Mouse (Mus musculus) skeletal muscle tissue, adult 2 months (tissue): Measurements from ENCODE around the gene Zfp867.

Experiments
- DNase-seq: peaks from one replicate; pipeline ENCODE4 v3.0.0-alpha.2; 2012; ENCODE audit warnings: low read depth, low spot score

Zfp867 gene

DNA sequence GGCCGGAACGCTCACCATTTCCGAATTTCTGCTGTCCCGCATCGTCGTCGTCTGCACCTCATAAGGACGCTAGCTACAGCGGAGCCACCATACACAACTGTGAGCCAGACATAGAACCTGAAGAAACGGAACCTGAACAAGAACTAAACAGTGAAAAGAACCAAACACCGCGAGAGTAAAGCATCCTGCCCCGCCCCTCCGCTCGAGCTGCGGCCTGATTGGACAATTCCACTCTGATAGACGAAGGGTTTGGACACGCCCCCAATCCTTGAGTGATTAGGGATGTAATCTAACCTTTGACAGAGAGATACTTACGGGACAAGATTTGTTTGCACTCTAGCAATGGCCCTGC, at the start of gene Zfp867:
Zfp867 (minus strand) TSS at position 149 of the 352 bp plus-strand sequence.
- peak; percentile 70 for DNase-seq

GRCm38 (mm10) chr11:59519741-59520495, 47.6 kb upstream of the Zfp867 start:
- DNase-seq, result no peak

- no peak for DNase-seq
Observed at GRCm38 (mm10) chr11:59518226-59518625, 46.0 kb upstream of the Zfp867 start.

- no peak for DNase-seq
Observed at GRCm38 (mm10) chr11:59517441-59517840, 45.2 kb upstream of the Zfp867 start.

GRCm38 (mm10) chr11:59514789-59515188, 42.5 kb upstream of the Zfp867 start:
- DNase-seq, result no peak

- no peak for DNase-seq
Observed at GRCm38 (mm10) chr11:59514381-59514780, 42.1 kb upstream of the Zfp867 start.

DNA sequence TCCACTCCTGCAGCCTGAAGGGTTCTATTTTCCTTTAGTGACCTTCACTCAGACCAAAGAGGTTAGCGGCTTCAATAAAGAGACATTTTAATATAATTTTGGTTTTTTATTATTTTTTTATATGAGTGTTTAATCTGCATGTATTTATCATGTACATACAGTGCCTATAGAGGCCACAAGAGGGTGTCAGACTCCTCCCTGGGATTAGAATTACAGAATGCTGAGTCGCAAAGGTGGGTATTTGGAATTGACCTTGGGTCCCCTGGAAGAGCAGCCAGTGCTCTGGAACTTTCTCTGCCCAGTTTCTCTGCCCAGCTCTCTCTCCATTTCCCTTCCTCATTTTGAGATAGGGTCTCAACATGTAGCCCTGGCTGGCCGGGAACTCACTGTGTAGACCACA, 41.3 kb upstream of the Zfp867 start:
- DNase-seq, result no peak

- no peak for DNase-seq
Observed at GRCm38 (mm10) chr11:59512733-59513132, 40.5 kb upstream of the Zfp867 start.

DNA sequence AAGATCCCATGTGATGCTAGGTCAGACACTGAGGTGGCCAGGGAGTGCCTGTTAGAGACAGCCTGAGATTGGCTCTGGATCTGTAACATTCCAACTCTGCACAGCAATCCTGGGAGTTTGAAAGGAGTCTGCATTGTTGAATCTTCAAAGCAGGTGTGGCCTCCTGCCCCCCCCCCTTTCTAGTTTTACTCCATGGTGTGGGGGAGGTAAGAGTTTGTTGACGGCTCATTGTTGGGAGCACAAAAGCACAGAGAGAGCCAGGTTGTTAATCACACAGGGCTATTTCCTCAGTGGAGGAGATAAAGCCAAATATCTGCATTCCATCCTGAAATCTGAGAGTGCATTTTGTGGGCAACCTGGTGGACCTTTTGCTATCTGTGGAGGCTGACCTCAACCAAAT, 39.3 kb upstream of the Zfp867 start:
- DNase-seq, result no peak

DNA sequence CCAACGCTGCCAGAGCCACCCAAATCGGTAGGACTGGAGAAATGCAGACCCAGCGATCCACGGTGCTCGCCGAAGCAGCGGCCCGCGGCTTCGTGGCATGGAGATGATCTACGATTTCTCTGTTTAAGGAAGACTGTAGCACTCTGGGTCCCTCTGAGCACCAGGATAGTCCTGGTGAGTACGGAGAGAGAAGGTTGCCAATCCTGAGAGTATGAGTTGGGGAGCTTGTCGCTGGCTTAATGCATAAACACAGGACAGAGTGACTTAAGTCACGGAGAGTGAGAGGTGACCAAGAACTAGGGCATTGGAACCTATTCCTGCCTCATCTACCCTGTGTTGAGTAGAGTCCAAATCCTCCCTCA, 34.4 kb upstream of the Zfp867 start:
- no peak for DNase-seq

DNA sequence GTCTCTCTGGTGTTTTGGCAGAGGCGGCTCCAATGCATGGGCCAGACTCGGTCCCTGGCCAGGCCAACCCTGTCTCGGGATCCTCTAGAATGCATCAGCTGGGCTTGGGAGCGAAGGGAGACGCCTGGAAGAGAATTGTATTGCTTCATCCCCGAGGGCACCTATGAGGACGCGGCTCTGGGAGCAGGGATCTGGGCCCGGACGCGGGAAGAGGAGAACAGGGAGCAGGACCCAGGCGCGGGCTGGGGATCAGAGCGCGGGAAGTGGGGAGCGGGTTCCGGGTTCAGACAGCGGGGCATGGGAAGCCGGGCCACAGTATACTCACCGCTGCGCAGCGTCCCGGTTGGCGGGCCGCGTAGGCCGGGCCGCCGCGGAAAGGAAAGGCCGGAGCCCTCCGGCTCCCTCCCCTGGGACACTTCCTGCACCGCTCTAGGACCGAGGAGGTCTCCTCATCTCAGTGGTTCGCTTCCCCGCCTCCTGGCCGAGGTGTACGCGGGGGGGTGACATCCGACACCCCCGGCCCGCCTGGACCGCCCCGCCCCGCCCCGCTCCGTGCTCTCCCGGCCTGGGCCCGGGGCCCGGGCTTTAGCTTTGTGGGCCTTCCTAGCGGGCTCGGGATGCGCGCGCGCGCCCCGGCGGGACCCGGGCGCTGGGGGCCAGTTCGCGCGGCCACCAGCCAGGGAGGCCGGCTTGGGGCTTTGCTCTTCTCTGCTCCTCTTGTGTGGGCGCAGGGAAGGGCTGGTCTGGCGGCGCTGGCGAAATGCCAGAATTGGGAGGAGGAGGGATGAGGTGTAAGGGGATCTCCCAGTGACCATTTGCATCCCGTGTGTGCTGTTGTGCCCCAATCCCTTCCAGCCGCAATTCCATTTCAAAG, 33.8 kb upstream of the Zfp867 start:
- DNase-seq, result peak; percentile 94

GRCm38 (mm10) chr11:59505351-59505838, 33.1 kb upstream of the Zfp867 start:
- peak; percentile 23 for DNase-seq

DNA sequence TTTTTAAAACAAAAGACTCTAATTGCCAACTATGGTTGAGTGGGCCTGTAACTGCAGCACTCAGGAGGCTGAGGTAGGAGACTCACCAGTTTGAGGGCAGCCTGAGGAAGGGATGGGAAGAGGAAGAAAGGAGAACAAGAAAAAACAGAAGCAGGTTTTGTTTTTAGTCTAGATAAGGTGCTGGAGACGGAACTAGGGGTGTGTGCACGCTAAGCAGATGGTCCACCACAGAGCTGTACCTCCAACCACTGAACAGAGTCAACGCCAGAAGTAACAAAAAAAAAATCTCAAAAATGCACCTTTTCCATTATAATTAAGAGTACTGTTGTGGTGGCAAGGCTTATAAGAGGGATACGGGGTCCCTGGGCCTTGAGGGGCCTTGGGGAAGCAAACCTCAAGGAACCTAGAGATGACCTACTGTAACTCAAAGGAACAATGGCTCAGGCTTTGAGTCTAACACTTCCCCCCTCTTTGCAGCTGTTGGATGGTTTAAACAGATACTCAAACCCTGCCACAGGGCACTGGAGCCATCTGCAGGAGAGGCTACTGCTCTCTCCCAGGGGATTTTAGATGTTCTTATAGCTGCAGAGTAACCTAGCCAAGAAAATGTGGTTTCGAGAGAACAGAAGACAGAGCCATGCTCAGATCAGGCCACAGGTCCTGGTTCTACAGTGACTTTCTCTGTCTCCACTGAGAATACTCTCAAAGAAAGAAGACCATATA, 29.9 kb upstream of the Zfp867 start:
- DNase-seq, result no peak

GRCm38 (mm10) chr11:59497747-59498146, 25.5 kb upstream of the Zfp867 start:
- DNase-seq, result no peak

DNA sequence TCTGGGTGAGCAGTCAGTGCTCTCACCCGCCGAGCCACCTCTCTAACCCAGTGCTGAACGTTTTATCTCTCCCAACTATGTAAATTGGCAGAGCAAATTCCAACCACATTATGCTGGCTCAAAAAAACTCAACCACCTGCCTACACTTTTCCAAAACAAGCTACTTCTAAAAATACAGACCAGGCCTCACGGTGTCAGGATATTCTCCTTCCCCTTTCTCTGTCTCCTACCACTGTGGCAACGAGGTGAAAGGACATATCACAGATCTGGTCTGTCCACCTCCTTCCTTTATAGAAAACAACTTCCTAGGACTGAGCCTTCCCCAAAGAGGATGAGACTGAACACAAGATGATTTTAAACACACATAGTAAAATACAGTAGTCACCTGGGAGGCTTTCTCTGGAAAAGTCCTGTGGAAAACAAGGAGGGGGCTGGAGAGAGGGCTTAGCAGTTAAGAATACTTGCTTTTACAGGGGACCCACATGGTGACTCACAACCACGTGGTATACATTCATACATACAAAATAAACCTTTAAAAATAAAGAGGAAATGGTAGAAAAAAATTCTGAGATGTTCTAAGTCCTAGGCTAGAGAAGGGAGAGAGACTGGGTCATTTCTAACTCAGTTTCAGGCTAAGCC, 24.5 kb upstream of the Zfp867 start:
- DNase-seq, result no peak

- no peak for DNase-seq
Observed at GRCm38 (mm10) chr11:59486222-59486621, 13.9 kb upstream of the Zfp867 start.

- DNase-seq, result peak; percentile 26
Observed at GRCm38 (mm10) chr11:59485641-59486040, 13.4 kb upstream of the Zfp867 start.

DNA sequence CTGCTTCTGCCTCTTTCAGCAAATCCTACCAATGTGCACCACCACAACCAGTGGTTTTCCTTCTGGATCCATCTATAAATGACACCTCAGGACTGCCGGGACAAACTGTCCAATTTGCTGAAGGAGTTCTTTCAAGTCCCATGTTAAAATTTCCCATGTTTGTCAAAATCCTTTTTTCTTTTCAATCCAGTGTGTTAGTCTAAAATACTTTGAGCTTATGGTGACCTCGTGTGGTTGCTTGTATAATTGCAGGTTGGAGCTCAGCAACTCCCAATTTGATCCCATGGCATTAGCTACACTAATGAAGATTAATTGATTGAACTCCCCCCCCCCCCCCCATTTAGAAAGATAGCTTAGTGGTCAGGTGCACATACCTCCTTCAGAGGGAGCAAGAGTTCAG, 10.9 kb upstream of the Zfp867 start:
- peak; percentile 37 for DNase-seq

DNA sequence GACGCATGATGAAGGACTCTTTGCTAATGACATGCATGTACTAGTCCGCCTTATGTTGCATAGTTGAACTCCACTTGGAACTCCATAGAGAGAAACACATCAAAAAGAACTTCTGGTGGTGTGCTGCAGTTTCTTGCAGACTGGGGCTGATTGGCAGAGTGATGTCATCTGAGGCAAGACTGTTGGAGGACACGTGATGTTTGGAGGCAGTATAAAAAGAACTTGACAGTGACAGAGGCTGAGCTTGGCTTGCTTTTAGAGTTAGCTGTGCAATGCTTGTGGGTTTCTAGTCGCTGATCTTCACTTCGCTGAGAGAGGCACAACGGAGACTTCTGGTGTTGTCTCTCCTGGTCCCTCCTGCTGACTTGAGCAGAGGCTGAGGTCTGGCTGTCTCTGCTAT, 5.0 kb upstream of the Zfp867 start:
- DNase-seq, result no peak

GRCm38 (mm10) chr11:59471413-59472325, 605 bp downstream of the Zfp867 start:
- DNase-seq, result no peak

GRCm38 (mm10) chr11:59460459-59460858, 11.8 kb downstream of the Zfp867 start:
- no peak for DNase-seq
